Mouse (Mus musculus) MN1 (cell line): ENCODE results near the gene Grm2.

Experiments
- DNase-seq: peaks from one replicate; pipeline ENCODE4 v3.0.0-alpha.2; 2016; ENCODE audit warnings: low spot score

Gene Grm2

GRCm38 (mm10) chr9:106655884-106656720, at the start of gene Grm2:
Grm2 (minus strand) TSS chr9:106656082.
- DNase-seq = no peak

- DNase-seq = no peak
Measured at GRCm38 (mm10) chr9:106692973-106693481, 37.1 kb upstream of the Grm2 start.

- no peak for DNase-seq
Measured at GRCm38 (mm10) chr9:106688834-106689233, 33.0 kb upstream of the Grm2 start.

GRCm38 (mm10) chr9:106686983-106687650, 31.2 kb upstream of the Grm2 start:
- DNase-seq = peak; percentile 82

GRCm38 (mm10) chr9:106685249-106686101, 29.6 kb upstream of the Grm2 start, which contains the start of gene Tex264:
Tex264 (minus strand) TSS chr9:106685927.
- peak; percentile 84 for DNase-seq

GRCm38 (mm10) chr9:106684918-106685248, 29.0 kb upstream of the Grm2 start:
- no peak for DNase-seq

GRCm38 (mm10) chr9:106684093-106684872, 28.4 kb upstream of the Grm2 start:
- no peak for DNase-seq

- DNase-seq = peak; percentile 77
Measured at GRCm38 (mm10) chr9:106681026-106681425, 25.1 kb upstream of the Grm2 start.

GRCm38 (mm10) chr9:106678242-106678641, 22.4 kb upstream of the Grm2 start:
- no peak for DNase-seq

- DNase-seq = no peak
Measured at GRCm38 (mm10) chr9:106677702-106678101, 21.8 kb upstream of the Grm2 start.

- DNase-seq = no peak
Measured at GRCm38 (mm10) chr9:106676571-106676970, 20.7 kb upstream of the Grm2 start.

GRCm38 (mm10) chr9:106675965-106676364, 20.1 kb upstream of the Grm2 start:
- no peak for DNase-seq

- DNase-seq = peak; percentile 82
Measured at GRCm38 (mm10) chr9:106675480-106675879, 19.6 kb upstream of the Grm2 start.

GRCm38 (mm10) chr9:106673860-106674259, 18.0 kb upstream of the Grm2 start:
- no peak for DNase-seq

GRCm38 (mm10) chr9:106664856-106665255, 9.0 kb upstream of the Grm2 start:
- DNase-seq = no peak

GRCm38 (mm10) chr9:106664433-106664832, 8.6 kb upstream of the Grm2 start:
- DNase-seq = no peak

- no peak for DNase-seq
Measured at GRCm38 (mm10) chr9:106663200-106663599, 7.3 kb upstream of the Grm2 start.

- no peak for DNase-seq
Measured at GRCm38 (mm10) chr9:106659935-106660334, 4.1 kb upstream of the Grm2 start.

GRCm38 (mm10) chr9:106659441-106659840, 3.6 kb upstream of the Grm2 start:
- no peak for DNase-seq

- DNase-seq = no peak
Measured at GRCm38 (mm10) chr9:106657592-106657991, 1.7 kb upstream of the Grm2 start.

- DNase-seq = no peak
Measured at GRCm38 (mm10) chr9:106656820-106657219, 938 bp upstream of the Grm2 start.
